In genomic region chr7:83731961-83732666, GRCm38 (mm10) we compare ENCODE assay signal across 11 mouse cellular contexts. TPM values are rescaled to one million over a fixed set of nuclear protein-coding genes. Genes with fewer than 3 reads are reported as not detected.
DNase-seq lines count a peak whose midpoint lies in the region; ATAC-seq and TF ChIP-seq lines count a peak whose summit lies in the region.
"Had no signal": no experiment of that assay in that cellular context is flagged by ENCODE, and none has a peak within 500 bp of the region (broad histone marks: within the 10 kb centered on the region; RNA-seq: fewer than 3 reads in every experiment).

No protein-coding gene starts in this region.

- peak; percentile 38 for DNase-seq in hindbrain, postnatal 0 days (ENCODE audit: low spot score)
- no peak for DNase-seq in hindbrain, embryonic 11.5 days (ENCODE audit: low spot score)
- peak; percentile 91 to 96 for DNase-seq in cerebellum, adult 2 months
- DNase-seq in layer of hippocampus, adult 8-10 months (ENCODE audit: low spot score in 2 of 2) = peak; percentile 55 to 62
- DNase-seq in adrenal gland, postnatal 10 days = no peak
- DNase-seq: kidney, postnatal 14 days; right cerebral cortex, postnatal 14 days had no signal

- H3K9me3 ChIP-seq in hindbrain, postnatal 0 days (ENCODE audit: low read length) = no peaks in the 10 kb centered on the region
- no peaks in the 10 kb centered on the region for H3K9me3 ChIP-seq in hindbrain, embryonic 11.5 days (ENCODE audit: control insufficient read depth, low read length)
- H3K9me3 ChIP-seq in intestine, postnatal 0 days (ENCODE audit: control insufficient read depth) = no peaks in the 10 kb centered on the region

- peak; percentile 57; the same call in 1 of the 2 replicates for TF ChIP-seq POLR2A in cerebellum, adult 2 months (IDR thresholded peaks at IDR 0.05; ENCODE audit: borderline replicate concordance, insufficient read depth, low read length)

- H3K4me3 ChIP-seq in hindbrain, postnatal 0 days (ENCODE audit: low read length) = no peak overlapping the region
- H3K4me3 ChIP-seq in hindbrain, embryonic 11.5 days (ENCODE audit: low read depth, low read length) = no peak overlapping the region
- H3K4me3 ChIP-seq in cerebellum, adult 2 months (replicated peaks; ENCODE audit: insufficient read depth, low read depth, low read length) = peak overlapping the region; percentile 81
- no peak overlapping the region for H3K4me3 ChIP-seq in intestine, postnatal 0 days (ENCODE audit: low read depth, low read length)
- H3K4me3 ChIP-seq: megakaryocyte, embryonic 14.5 days had no signal

- no peak overlapping the region for H3K9ac ChIP-seq in hindbrain, postnatal 0 days (replicated peaks; ENCODE audit: low read length)
- H3K9ac ChIP-seq in hindbrain, embryonic 11.5 days (ENCODE audit: low read depth, low read length) = no peak overlapping the region
- no peak overlapping the region for H3K9ac ChIP-seq in intestine, postnatal 0 days (ENCODE audit: low read depth, low read length)

- peaks cover 4% of the 10 kb centered on the region for H3K4me1 ChIP-seq in hindbrain, postnatal 0 days (ENCODE audit: insufficient read depth, low read length)
- H3K4me1 ChIP-seq in hindbrain, embryonic 11.5 days (replicated peaks; ENCODE audit: control insufficient read depth, insufficient read depth, low read length) = no peaks in the 10 kb centered on the region
- H3K4me1 ChIP-seq in cerebellum, adult 2 months (ENCODE audit: control insufficient read depth, insufficient read depth, low read length) = peaks cover 6% of the 10 kb centered on the region; the same call in 1 of the 2 replicates
- H3K4me1 ChIP-seq in intestine, postnatal 0 days (replicated peaks; ENCODE audit: control insufficient read depth, insufficient read depth, low read length) = no peaks in the 10 kb centered on the region
- H3K4me1 ChIP-seq: megakaryocyte, embryonic 14.5 days had no signal

- ATAC-seq in hindbrain, postnatal 0 days = peak; percentile 47; the same call in 1 of the 2 replicates
- ATAC-seq in hindbrain, embryonic 11.5 days (ENCODE audit: low FRiP score) = no peak
- peak; percentile 64 for ATAC-seq in cerebellum, adult (ENCODE audit: insufficient number of reproducible peaks, low FRiP score, low TSS enrichment)
- no peak for ATAC-seq in intestine, postnatal 0 days
- ATAC-seq: CD4-positive, CD25-positive, alpha-beta regulatory T cell, adult 4 months had no signal

- no peaks in the 10 kb centered on the region for H3K27me3 ChIP-seq in hindbrain, postnatal 0 days (ENCODE audit: insufficient read depth, low read length)
- H3K27me3 ChIP-seq in hindbrain, embryonic 11.5 days (ENCODE audit: control insufficient read depth, insufficient read depth, low read length) = no peaks in the 10 kb centered on the region
- H3K27me3 ChIP-seq in cerebellum, adult 2 months (ENCODE audit: control insufficient read depth, insufficient read depth, low read length) = no peaks in the 10 kb centered on the region
- no peaks in the 10 kb centered on the region for H3K27me3 ChIP-seq in intestine, postnatal 0 days (replicated peaks; ENCODE audit: control insufficient read depth, insufficient read depth, low read length)

- H3K27ac ChIP-seq in hindbrain, postnatal 0 days = peak overlapping the region; percentile 36; the same call in 1 of the 2 replicates
- H3K27ac ChIP-seq in hindbrain, embryonic 11.5 days (ENCODE audit: low read depth, low read length) = no peak overlapping the region
- H3K27ac ChIP-seq in cerebellum, adult 2 months (ENCODE audit: insufficient read depth, low read length) = peak overlapping the region; percentile 91
- no peak overlapping the region for H3K27ac ChIP-seq in intestine, postnatal 0 days (ENCODE audit: low read depth, low read length)

- 0 out of 2 replicates have a peak overlapping the region, but pooled peaks have one; percentile 10 for H3K4me2 ChIP-seq in hindbrain, postnatal 0 days (ENCODE audit: low read depth, low read length)
- no peak overlapping the region for H3K4me2 ChIP-seq in hindbrain, embryonic 11.5 days (replicated peaks; ENCODE audit: low read depth, low read length)
- H3K4me2 ChIP-seq in intestine, postnatal 0 days (replicated peaks; ENCODE audit: low read depth) = no peak overlapping the region

- WGBS in hindbrain, postnatal 0 days = 63% methylated on average over 15 of the region's 15 CpGs
- 77% methylated on average over 15 of the region's 15 CpGs for WGBS in hindbrain, embryonic 11.5 days
- WGBS in cerebellum, adult 2 months = 11% methylated on average over 15 of the region's 15 CpGs
- WGBS in intestine, postnatal 0 days = 83% methylated on average over 15 of the region's 15 CpGs

- TF ChIP-seq CTCF in hindbrain, postnatal 0 days (IDR thresholded peaks at IDR 0.05; ENCODE audit: low read depth) = no peak
- TF ChIP-seq CTCF in cerebellum, adult 2 months (IDR thresholded peaks at IDR 0.05; ENCODE audit: borderline replicate concordance, insufficient read depth, low read depth, low read length) = no peak
- no peak for TF ChIP-seq CTCF in intestine, postnatal 0 days (IDR thresholded peaks at IDR 0.05; ENCODE audit: low read depth)

- H3K36me3 ChIP-seq in hindbrain, postnatal 0 days (ENCODE audit: insufficient read depth, low read length) = no peaks in the 10 kb centered on the region
- no peaks in the 10 kb centered on the region for H3K36me3 ChIP-seq in hindbrain, embryonic 11.5 days (ENCODE audit: control insufficient read depth, insufficient read depth, low read length)
- no peaks in the 10 kb centered on the region for H3K36me3 ChIP-seq in intestine, postnatal 0 days (ENCODE audit: control insufficient read depth, insufficient read depth)

RNA-seq across cellular contexts. Expression of gene Il16, which starts 13.4 kb away (rescaled TPM):
- 1.2 and 2.6 TPM in 2 replicates for total RNA-seq in hindbrain, postnatal 0 days (2014; rRNA removed)
- polyA plus RNA-seq in hindbrain, postnatal 0 days (2015; fragmentation: Nextera tagmentation; extraction: Ambion mirVana) = 0.81 and 0.87 TPM in 2 replicates
- 1.0 and 1.5 TPM in 2 replicates for polyA plus RNA-seq in hindbrain, embryonic 11.5 days (2014; fragmentation: Nextera tagmentation; extraction: Ambion mirVana)
- polyA plus RNA-seq in cerebellum, adult 2 months (2012; rRNA removed) = 84.9 and 108 TPM in 2 replicates
- total RNA-seq in layer of hippocampus, adult 8-10 months (2022) = 10 to 100 TPM; 48.4 to 58.4 (median 54.1) TPM
- total RNA-seq in adrenal gland, postnatal 10 days (2021) = 10 to 100 TPM in 1 of 2 experiments, 1 to 10 TPM in 1; 8.3 to 10.1 TPM
- polyA plus RNA-seq in intestine, postnatal 0 days (2015; fragmentation: Nextera tagmentation; extraction: Ambion mirVana) = 2.5 and 2.9 TPM in 2 replicates

Comparison
In these comparisons a context has a peak if more than half of its experiments do, and no peak if none do; other contexts are left out.
1. ATAC-seq: peak in hindbrain, postnatal 0 days (single experiment) and cerebellum, adult (single experiment); none in hindbrain, embryonic 11.5 days (single experiment) and intestine, postnatal 0 days (single experiment).
2. DNase-seq: peak in hindbrain, postnatal 0 days (single experiment), cerebellum, adult 2 months (2 of 2) and layer of hippocampus, adult 8-10 months (2 of 2); none in hindbrain, embryonic 11.5 days (single experiment) and adrenal gland, postnatal 10 days (single experiment).
3. H3K27ac ChIP-seq: peak in hindbrain, postnatal 0 days (single experiment) and cerebellum, adult 2 months (single experiment); none in hindbrain, embryonic 11.5 days (single experiment) and intestine, postnatal 0 days (single experiment).
4. RNA of gene Il16, which starts 13.4 kb away (polyA plus RNA-seq): 84.9 to 108 TPM in cerebellum, adult 2 months; 2.5 to 2.9 TPM in intestine, postnatal 0 days, 1.0 to 1.5 TPM in hindbrain, embryonic 11.5 days and 0.81 to 0.87 TPM in hindbrain, postnatal 0 days; every median in the first group is over 10 times any median in the second.